In genomic region chr2:29846061-29846853, GRCm38 (mm10) we compare ENCODE assay signal across 8 mouse cellular contexts. TPM values are rescaled to one million over a fixed set of nuclear protein-coding genes. Genes with fewer than 3 reads are reported as not detected.
DNase-seq lines count a peak whose midpoint lies in the region; ATAC-seq and TF ChIP-seq lines count a peak whose summit lies in the region.

No protein-coding gene starts in this region.

- peak in 1 of 2 experiments; percentile 29 for DNase-seq in layer of hippocampus, adult 2 months (ENCODE audit: low spot score in 2 of 2)
- no peak for DNase-seq in layer of hippocampus, postnatal 14 days (ENCODE audit: low spot score in 2 of 2)
- DNase-seq in kidney, postnatal 10 days: peak; percentile 31
- no peak for DNase-seq in adrenal gland, postnatal 10 days
- DNase-seq in adrenal gland, adult 2 months: no peak
- no peak for DNase-seq in cerebellum, adult 11 months

- H3K36me3 ChIP-seq in embryonic facial prominence, embryonic 12.5 days: peaks cover 24% of the 10 kb centered on the region
- H3K36me3 ChIP-seq in neural tube, embryonic 12.5 days: peaks cover 23% of the 10 kb centered on the region

- peak overlapping the region; percentile 48 for H3K4me3 ChIP-seq in layer of hippocampus, adult 2 months
- H3K4me3 ChIP-seq in embryonic facial prominence, embryonic 12.5 days: peak overlapping the region; percentile 27
- H3K4me3 ChIP-seq in neural tube, embryonic 12.5 days: peak overlapping the region; percentile 69

- H3K27me3 ChIP-seq in embryonic facial prominence, embryonic 12.5 days: peaks cover 63% of the 10 kb centered on the region
- no peaks in the 10 kb centered on the region for H3K27me3 ChIP-seq in neural tube, embryonic 12.5 days (replicated peaks)

- H3K9ac ChIP-seq in embryonic facial prominence, embryonic 12.5 days: peak overlapping the region; percentile 40
- peak overlapping the region; percentile 97 for H3K9ac ChIP-seq in neural tube, embryonic 12.5 days

- 5% methylated on average over 47 of the region's 47 CpGs for WGBS in embryonic facial prominence, embryonic 12.5 days
- under 1% methylated on average over 47 of the region's 47 CpGs for WGBS in neural tube, embryonic 12.5 days

- peak overlapping the region; percentile 57 for H3K4me2 ChIP-seq in embryonic facial prominence, embryonic 12.5 days (replicated peaks)
- H3K4me2 ChIP-seq in neural tube, embryonic 12.5 days (replicated peaks): peak overlapping the region; percentile 73

- TF ChIP-seq CTCF in layer of hippocampus, adult 2 months (conservative IDR thresholded peaks at IDR 0.05): 0 out of 2 replicates have a peak, but pooled peaks have one; percentile 3

- H3K9me3 ChIP-seq in embryonic facial prominence, embryonic 12.5 days: no peaks in the 10 kb centered on the region
- no peaks in the 10 kb centered on the region for H3K9me3 ChIP-seq in neural tube, embryonic 12.5 days

- ATAC-seq in embryonic facial prominence, embryonic 12.5 days (ENCODE audit: insufficient number of reproducible peaks, insufficient read depth, low FRiP score, low TSS enrichment): no peak; the same call in 1 of the 2 replicates
- peak; percentile 58 for ATAC-seq in neural tube, embryonic 12.5 days (ENCODE audit: low FRiP score, low read depth)

- H3K4me1 ChIP-seq in embryonic facial prominence, embryonic 12.5 days: peaks cover 14% of the 10 kb centered on the region; the same call in 1 of the 2 replicates
- peaks cover 70% of the 10 kb centered on the region for H3K4me1 ChIP-seq in neural tube, embryonic 12.5 days

- H3K27ac ChIP-seq in layer of hippocampus, adult 2 months: peak overlapping the region; percentile 89
- H3K27ac ChIP-seq in embryonic facial prominence, embryonic 12.5 days: no peak overlapping the region
- H3K27ac ChIP-seq in neural tube, embryonic 12.5 days: peak overlapping the region; percentile 96

RNA-seq across cellular contexts. Expression of gene Cercam, which starts 22.7 kb away (rescaled TPM):
- 1 to 10 TPM; 7.9 to 10.0 TPM for total RNA-seq in layer of hippocampus, adult 2 months (2021)
- total RNA-seq in layer of hippocampus, postnatal 14 days (2021): 10 to 100 TPM in 1 of 2 experiments, 1 to 10 TPM in 1; 8.0 to 12.2 TPM
- polyA plus RNA-seq in embryonic facial prominence, embryonic 12.5 days (2016; fragmentation: Nextera tagmentation; extraction: Ambion mirVana): 16.4 and 17.5 TPM in 2 replicates
- 24.0 and 24.6 TPM in 2 replicates for polyA plus RNA-seq in neural tube, embryonic 12.5 days (2016; fragmentation: Nextera tagmentation; extraction: Ambion mirVana)
- 10 to 100 TPM; 16.6 to 19.0 TPM for total RNA-seq in adrenal gland, postnatal 10 days (2021)
- 10 to 100 TPM in 1 of 2 experiments, 1 to 10 TPM in 1; 5.3 to 19.1 TPM for total RNA-seq in adrenal gland, adult 2 months (2021)
- 25.3 and 26.6 TPM in 2 replicates for polyA plus RNA-seq in adrenal gland, adult 2 months (2012; rRNA removed)

RNA-seq across cellular contexts. Expression of gene Urm1, which starts 26.4 kb away (rescaled TPM):
- total RNA-seq in layer of hippocampus, adult 2 months (2021): 10 to 100 TPM; 43.0 to 48.7 TPM
- total RNA-seq in layer of hippocampus, postnatal 14 days (2021): 10 to 100 TPM; 52.4 to 63.0 TPM
- 21.0 and 22.6 TPM in 2 replicates for polyA plus RNA-seq in embryonic facial prominence, embryonic 12.5 days (2016; fragmentation: Nextera tagmentation; extraction: Ambion mirVana)
- polyA plus RNA-seq in neural tube, embryonic 12.5 days (2016; fragmentation: Nextera tagmentation; extraction: Ambion mirVana): 17.2 and 19.2 TPM in 2 replicates
- total RNA-seq in adrenal gland, postnatal 10 days (2021): 10 to 100 TPM; 39.4 to 43.6 TPM
- 10 to 100 TPM; 34.0 to 42.8 TPM for total RNA-seq in adrenal gland, adult 2 months (2021)
- 58.9 and 62.1 TPM in 2 replicates for polyA plus RNA-seq in adrenal gland, adult 2 months (2012; rRNA removed)

RNA-seq across cellular contexts. Expression of gene Odf2, which starts 42.8 kb away (rescaled TPM):
- 100 to 1,000 TPM; 113 to 127 TPM for total RNA-seq in layer of hippocampus, adult 2 months (2021)
- 100 to 1,000 TPM in 1 of 2 experiments, 10 to 100 TPM in 1; 91.4 to 107 TPM for total RNA-seq in layer of hippocampus, postnatal 14 days (2021)
- polyA plus RNA-seq in embryonic facial prominence, embryonic 12.5 days (2016; fragmentation: Nextera tagmentation; extraction: Ambion mirVana): 88.2 and 89.2 TPM in 2 replicates
- 84.0 and 98.5 TPM in 2 replicates for polyA plus RNA-seq in neural tube, embryonic 12.5 days (2016; fragmentation: Nextera tagmentation; extraction: Ambion mirVana)
- total RNA-seq in adrenal gland, postnatal 10 days (2021): 10 to 100 TPM; 41.1 to 44.6 TPM
- 10 to 100 TPM; 32.8 to 35.7 TPM for total RNA-seq in adrenal gland, adult 2 months (2021)
- 27.8 and 29.6 TPM in 2 replicates for polyA plus RNA-seq in adrenal gland, adult 2 months (2012; rRNA removed)

RNA-seq across cellular contexts. Expression of gene Slc27a4, which starts 43.8 kb away (rescaled TPM):
- total RNA-seq in layer of hippocampus, adult 2 months (2021): 10 to 100 TPM; 65.4 to 67.3 TPM
- 10 to 100 TPM; 88.9 to 89.8 TPM for total RNA-seq in layer of hippocampus, postnatal 14 days (2021)
- 18.2 and 21.7 TPM in 2 replicates for polyA plus RNA-seq in embryonic facial prominence, embryonic 12.5 days (2016; fragmentation: Nextera tagmentation; extraction: Ambion mirVana)
- 32.7 and 34.7 TPM in 2 replicates for polyA plus RNA-seq in neural tube, embryonic 12.5 days (2016; fragmentation: Nextera tagmentation; extraction: Ambion mirVana)
- total RNA-seq in adrenal gland, postnatal 10 days (2021): 10 to 100 TPM; 26.8 to 27.8 TPM
- total RNA-seq in adrenal gland, adult 2 months (2021): 10 to 100 TPM; 34.6 to 39.4 TPM
- polyA plus RNA-seq in adrenal gland, adult 2 months (2012; rRNA removed): 40.2 and 49.0 TPM in 2 replicates

RNA-seq across cellular contexts. Expression of gene Trub2, which starts 58.0 kb away (rescaled TPM):
- total RNA-seq in layer of hippocampus, adult 2 months (2021): 10 to 100 TPM; 47.7 to 48.6 TPM
- total RNA-seq in layer of hippocampus, postnatal 14 days (2021): 10 to 100 TPM; 49.0 to 56.9 TPM
- 48.6 and 54.6 TPM in 2 replicates for polyA plus RNA-seq in embryonic facial prominence, embryonic 12.5 days (2016; fragmentation: Nextera tagmentation; extraction: Ambion mirVana)
- polyA plus RNA-seq in neural tube, embryonic 12.5 days (2016; fragmentation: Nextera tagmentation; extraction: Ambion mirVana): 44.4 and 44.7 TPM in 2 replicates
- total RNA-seq in adrenal gland, postnatal 10 days (2021): 10 to 100 TPM; 25.7 to 43.1 TPM
- total RNA-seq in adrenal gland, adult 2 months (2021): 10 to 100 TPM; 39.3 to 42.8 TPM
- 25.6 and 30.7 TPM in 2 replicates for polyA plus RNA-seq in adrenal gland, adult 2 months (2012; rRNA removed)
